8 mouse cellular contexts compared by ENCODE assay signal in the genomic region with DNA sequence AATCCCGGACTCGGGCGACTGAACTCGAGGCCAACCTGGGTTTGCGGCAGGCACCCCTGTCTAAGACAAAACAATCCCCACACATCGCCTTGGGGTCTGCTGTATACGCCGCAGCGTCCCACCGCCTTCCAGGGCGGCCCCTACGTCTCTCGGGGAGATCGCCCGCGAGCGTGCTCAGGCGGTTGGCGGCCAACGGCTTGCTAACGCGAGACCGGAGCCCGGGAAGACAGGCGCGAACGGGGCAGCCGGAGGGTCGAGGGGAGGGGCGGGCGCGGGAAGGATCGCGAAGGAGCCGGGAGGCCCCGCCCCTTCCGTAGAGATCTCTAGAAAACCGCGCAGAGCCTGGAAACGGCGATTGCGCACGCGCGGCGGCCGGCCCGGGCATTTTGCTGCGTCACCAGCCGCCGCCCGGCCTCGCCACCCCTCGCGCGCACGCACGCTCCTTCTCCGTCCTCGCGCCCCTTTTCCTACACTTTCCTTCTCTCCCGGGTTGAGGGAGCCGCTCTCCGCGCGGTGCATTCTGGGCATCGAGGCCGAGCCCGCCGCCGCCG. TPM values are rescaled to one million over a fixed set of nuclear protein-coding genes. Genes with fewer than 3 reads are reported as not detected.
DNase-seq lines count a peak whose midpoint lies in the region; ATAC-seq and TF ChIP-seq lines count a peak whose summit lies in the region.

A gene (plus strand): TSS at position 354 of the 551 bp plus-strand sequence.

- peak within 1 kb of the TSS; percentile 99 for H3K27ac ChIP-seq in heart, embryonic 12.5 days (ENCODE audit: poor library complexity, severe bottlenecking)
- peak within 1 kb of the TSS; percentile 98 for H3K27ac ChIP-seq in kidney, postnatal 0 days
- peak within 1 kb of the TSS; percentile 99 for H3K27ac ChIP-seq in liver, embryonic 11.5 days (ENCODE audit: low read depth, low read length)
- peak within 1 kb of the TSS; percentile 99 for H3K27ac ChIP-seq in stomach, embryonic 14.5 days (ENCODE audit: low read length)

- H3K79me3 ChIP-seq in C2C12 (ENCODE audit: low read depth) = peaks cover 45% of the 10 kb centered on the region

- under 1% methylated on average over 66 of the region's 72 CpGs for WGBS in heart, embryonic 12.5 days
- under 1% methylated on average over 60 of the region's 72 CpGs for WGBS in kidney, postnatal 0 days
- under 1% methylated on average over 68 of the region's 72 CpGs for WGBS in liver, embryonic 11.5 days
- under 1% methylated on average over 63 of the region's 72 CpGs for WGBS in stomach, embryonic 14.5 days

- peak within 1 kb of the TSS; percentile 78 for H3K4me2 ChIP-seq in heart, embryonic 12.5 days
- peak within 1 kb of the TSS; percentile 79 for H3K4me2 ChIP-seq in kidney, postnatal 0 days (ENCODE audit: low read length)
- H3K4me2 ChIP-seq in liver, embryonic 11.5 days = peak within 1 kb of the TSS; percentile 77
- peak within 1 kb of the TSS; percentile 87 for H3K4me2 ChIP-seq in stomach, embryonic 14.5 days (replicated peaks; ENCODE audit: low read depth, low read length)

- H3K79me2 ChIP-seq in C2C12 (ENCODE audit: control insufficient read depth, insufficient read depth) = peaks cover 58% of the 10 kb centered on the region

- H3K36me3 ChIP-seq in C2C12 (ENCODE audit: control insufficient read depth, insufficient read depth) = peaks cover 31% of the 10 kb centered on the region
- peaks cover 28% of the 10 kb centered on the region for H3K36me3 ChIP-seq in erythroblast, embryonic 14.5 days (ENCODE audit: control insufficient read depth)
- H3K36me3 ChIP-seq in heart, embryonic 12.5 days = peaks cover 15% of the 10 kb centered on the region
- no peaks in the 10 kb centered on the region for H3K36me3 ChIP-seq in kidney, postnatal 0 days (ENCODE audit: insufficient read depth, low read length)
- peaks cover 4% of the 10 kb centered on the region; the same call in 1 of the 2 replicates for H3K36me3 ChIP-seq in liver, embryonic 11.5 days (ENCODE audit: control insufficient read depth, insufficient read depth, low read length)
- H3K36me3 ChIP-seq in stomach, embryonic 14.5 days (ENCODE audit: control insufficient read depth, insufficient read depth, low read length) = peaks cover 4% of the 10 kb centered on the region; the same call in 1 of the 2 replicates

- ATAC-seq in heart, embryonic 12.5 days (ENCODE audit: insufficient number of reproducible peaks, low FRiP score) = peak; percentile 92
- ATAC-seq in kidney, postnatal 0 days (replicated peaks; ENCODE audit: low FRiP score, low read depth) = peak; percentile 95
- peak; percentile 90 for ATAC-seq in liver, embryonic 11.5 days (replicated peaks; ENCODE audit: low FRiP score)
- ATAC-seq in stomach, embryonic 14.5 days (ENCODE audit: insufficient number of reproducible peaks, insufficient read depth, low FRiP score, low read depth) = peak; percentile 93

- TF ChIP-seq POLR2A in brain, embryonic 14.5 days (IDR thresholded peaks at IDR 0.05; ENCODE audit: borderline replicate concordance, extremely low read depth, insufficient read depth, insufficient read length, poor library complexity, severe bottlenecking) = peak; percentile 40; the same call in 1 of the 2 replicates

- H3K9ac ChIP-seq in heart, embryonic 12.5 days = peak within 1 kb of the TSS; percentile 97
- peak within 1 kb of the TSS; percentile 89 for H3K9ac ChIP-seq in kidney, postnatal 0 days (ENCODE audit: low read depth, low read length)
- peak within 1 kb of the TSS; percentile 99 for H3K9ac ChIP-seq in liver, embryonic 11.5 days (ENCODE audit: low read depth, low read length)
- peak within 1 kb of the TSS; percentile 94 for H3K9ac ChIP-seq in stomach, embryonic 14.5 days (replicated peaks; ENCODE audit: low read depth, low read length)

- H3K27me3 ChIP-seq in C2C12 (ENCODE audit: control insufficient read depth, insufficient read depth, insufficient read length) = no peaks in the 10 kb centered on the region
- peaks cover 4% of the 10 kb centered on the region for H3K27me3 ChIP-seq in erythroblast, embryonic 14.5 days (ENCODE audit: control insufficient read depth)
- H3K27me3 ChIP-seq in heart, embryonic 12.5 days (replicated peaks) = no peaks in the 10 kb centered on the region
- H3K27me3 ChIP-seq in kidney, postnatal 0 days (ENCODE audit: insufficient read depth, low read length) = no peaks in the 10 kb centered on the region
- H3K27me3 ChIP-seq in liver, embryonic 11.5 days (replicated peaks; ENCODE audit: control insufficient read depth, insufficient read depth, low read length) = no peaks in the 10 kb centered on the region
- H3K27me3 ChIP-seq in stomach, embryonic 14.5 days (ENCODE audit: control insufficient read depth, insufficient read depth, low read length) = no peaks in the 10 kb centered on the region

- peak; percentile 99 for DNase-seq in brain, embryonic 14.5 days (ENCODE audit: low read depth)
- DNase-seq in kidney, postnatal 0 days (ENCODE audit: low spot score) = peak; percentile 99
- peak; percentile 99 for DNase-seq in liver, embryonic 11.5 days (ENCODE audit: low spot score)
- DNase-seq in naive thymus-derived CD4-positive, alpha-beta T cell, adult 2 months (ENCODE audit: low read depth) = peak; percentile 96

- peak within 1 kb of the TSS; percentile 96 for H3K4me3 ChIP-seq in C2C12 (ENCODE audit: insufficient read depth, poor library complexity, severe bottlenecking)
- peak within 1 kb of the TSS; percentile 99 for H3K4me3 ChIP-seq in erythroblast, embryonic 14.5 days (replicated peaks)
- peak within 1 kb of the TSS; percentile 95 for H3K4me3 ChIP-seq in heart, embryonic 12.5 days
- peak within 1 kb of the TSS; percentile 89 for H3K4me3 ChIP-seq in kidney, postnatal 0 days (replicated peaks; ENCODE audit: low read depth, low read length)
- H3K4me3 ChIP-seq in liver, embryonic 11.5 days (ENCODE audit: low read depth, low read length) = peak within 1 kb of the TSS; percentile 99
- peak within 1 kb of the TSS; percentile 76 for H3K4me3 ChIP-seq in stomach, embryonic 14.5 days (ENCODE audit: low read depth, low read length)

- H3ac ChIP-seq in C2C12 (ENCODE audit: control insufficient read depth, insufficient read length, low read depth) = peak within 1 kb of the TSS; percentile 100

- no peak for TF ChIP-seq CTCF in C2C12 (IDR thresholded peaks at IDR 0.05; ENCODE audit: control insufficient read depth, insufficient read depth, insufficient read length)
- no peak for TF ChIP-seq CTCF in brain, embryonic 14.5 days (IDR thresholded peaks at IDR 0.05; ENCODE audit: borderline replicate concordance, extremely low read depth, insufficient read depth, insufficient read length)
- TF ChIP-seq CTCF in kidney, postnatal 0 days (IDR thresholded peaks at IDR 0.05; ENCODE audit: low read depth) = 0 out of 2 replicates have a peak, but pooled peaks have one; percentile 1

- H3K4me1 ChIP-seq in erythroblast, embryonic 14.5 days (ENCODE audit: control insufficient read depth) = peaks cover 45% of the 10 kb centered on the region
- H3K4me1 ChIP-seq in heart, embryonic 12.5 days (replicated peaks) = peaks cover 31% of the 10 kb centered on the region
- H3K4me1 ChIP-seq in kidney, postnatal 0 days (replicated peaks; ENCODE audit: insufficient read depth, low read length) = peaks cover 3% of the 10 kb centered on the region; the same call in 1 of the 2 replicates
- peaks cover 27% of the 10 kb centered on the region for H3K4me1 ChIP-seq in liver, embryonic 11.5 days (replicated peaks; ENCODE audit: control insufficient read depth, insufficient read depth, low read length)
- H3K4me1 ChIP-seq in stomach, embryonic 14.5 days (ENCODE audit: control insufficient read depth, insufficient read depth, low read length) = peaks cover 12% of the 10 kb centered on the region; the same call in 1 of the 2 replicates

- H3K9me3 ChIP-seq in erythroblast, embryonic 14.5 days (ENCODE audit: control insufficient read depth, low read length) = no peaks in the 10 kb centered on the region
- no peaks in the 10 kb centered on the region for H3K9me3 ChIP-seq in heart, embryonic 12.5 days (replicated peaks)
- no peaks in the 10 kb centered on the region for H3K9me3 ChIP-seq in kidney, postnatal 0 days (replicated peaks; ENCODE audit: low read length)
- H3K9me3 ChIP-seq in liver, embryonic 11.5 days (ENCODE audit: control insufficient read depth, low read length) = no peaks in the 10 kb centered on the region
- no peaks in the 10 kb centered on the region for H3K9me3 ChIP-seq in stomach, embryonic 14.5 days (ENCODE audit: control insufficient read depth, low read depth, low read length)

TF ChIP-seq in C2C12, 6 proteins besides CTCF, POLR2A, EP300 and RAD21:
- TF ChIP-seq USF1 (IDR thresholded peaks at IDR 0.05; ENCODE audit: low read depth) (no peak), MAX (IDR thresholded peaks at IDR 0.05) (peak; percentile 43)

RNA-seq across cellular contexts. Expression of the gene that starts here (rescaled TPM):
- polyA plus RNA-seq in C2C12 (2012; fragmentation: generic; extraction: Trizol) = 133 TPM
- 67.9 and 97.4 TPM in 2 replicates for polyA plus RNA-seq in brain, embryonic 14.5 days (2012; rRNA removed)
- polyA plus RNA-seq in erythroblast, embryonic 14.5 days (2012) = 8.6 and 11.8 TPM in 2 replicates
- 363 and 375 TPM in 2 replicates for polyA plus RNA-seq in heart, embryonic 12.5 days (2016; fragmentation: Nextera tagmentation; extraction: Ambion mirVana)
- 467 and 468 TPM in 2 replicates for polyA plus RNA-seq in kidney, postnatal 0 days (2015; fragmentation: Nextera tagmentation; extraction: Ambion mirVana)
- 527 and 567 TPM in 2 replicates for polyA plus RNA-seq in liver, embryonic 11.5 days (2014; fragmentation: Nextera tagmentation; extraction: Ambion mirVana)
- 474 and 487 TPM in 2 replicates for polyA plus RNA-seq in stomach, embryonic 14.5 days (2014; fragmentation: Nextera tagmentation; extraction: Ambion mirVana)

Comparison
In these comparisons a context has a peak if more than half of its experiments do, and no peak if none do; other contexts are left out.
1. Peak in every context shown above with its lines: DNase-seq, ATAC-seq, H3K4me3 ChIP-seq and H3K27ac ChIP-seq.